Mouse (Mus musculus): ENCODE measurements around the gene Tmem265.

Tmem265 gene

GRCm38 (mm10) chr7:127588901-127589300 lies 27.7 kb downstream of the Tmem265 start:
- ATAC-seq (ENCODE audit: low TSS enrichment): 0 out of 2 replicates have a peak, but pooled peaks have one; percentile 12

- no peak for ATAC-seq (ENCODE audit: low TSS enrichment)
Measured at GRCm38 (mm10) chr7:127589637-127590036, 28.4 kb downstream of the Tmem265 start.

DNA sequence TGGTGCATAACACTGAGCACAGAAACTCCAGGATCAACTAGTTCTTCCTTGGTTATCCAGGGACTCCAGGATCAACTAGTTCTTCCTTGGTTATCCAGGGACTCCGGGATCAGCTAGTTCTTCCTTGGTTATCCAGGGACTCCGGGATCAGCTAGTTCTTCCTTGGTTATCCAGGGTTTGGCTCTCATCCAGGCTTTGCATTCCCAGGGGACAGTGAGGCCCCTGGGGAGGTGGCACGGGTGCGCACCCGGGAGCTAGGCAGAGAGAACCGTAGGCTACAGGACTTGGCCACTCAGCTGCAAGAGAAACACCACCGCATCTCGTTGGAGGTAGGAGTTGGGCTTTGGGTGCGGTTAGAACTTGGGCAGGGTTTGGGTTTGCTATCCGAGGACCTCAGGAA lies 29.9 kb downstream of the Tmem265 start:
- ATAC-seq (ENCODE audit: low TSS enrichment): no peak

GRCm38 (mm10) chr7:127592575-127592974 lies 31.4 kb downstream of the Tmem265 start:
- ATAC-seq (ENCODE audit: low TSS enrichment): no peak

GRCm38 (mm10) chr7:127596747-127597146 lies 35.6 kb downstream of the Tmem265 start:
- ATAC-seq (ENCODE audit: low TSS enrichment): no peak

- no peak for ATAC-seq (ENCODE audit: low TSS enrichment)
Measured at GRCm38 (mm10) chr7:127600612-127601011, 39.4 kb downstream of the Tmem265 start.

DNA sequence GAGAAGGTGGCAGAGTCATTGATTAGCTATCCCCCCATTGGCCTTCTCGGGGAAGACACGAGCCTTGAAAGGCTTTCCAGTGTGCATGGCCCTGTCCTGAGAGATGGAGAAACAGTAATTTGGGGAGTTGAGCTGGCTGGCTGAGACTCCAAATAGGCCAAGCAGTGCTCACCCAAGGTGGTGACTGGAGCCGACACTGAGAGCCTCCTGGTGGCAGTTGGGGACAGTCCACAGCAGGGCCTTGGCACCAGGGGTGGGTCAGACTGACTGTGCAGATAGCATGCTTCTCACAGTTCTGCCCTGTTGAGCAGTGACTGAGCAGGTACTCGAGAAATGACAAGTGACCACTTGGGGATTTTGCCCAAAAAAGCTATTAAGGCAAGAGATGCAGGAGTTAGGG lies 40.5 kb downstream of the Tmem265 start:
- no peak for ATAC-seq (ENCODE audit: low TSS enrichment)

DNA sequence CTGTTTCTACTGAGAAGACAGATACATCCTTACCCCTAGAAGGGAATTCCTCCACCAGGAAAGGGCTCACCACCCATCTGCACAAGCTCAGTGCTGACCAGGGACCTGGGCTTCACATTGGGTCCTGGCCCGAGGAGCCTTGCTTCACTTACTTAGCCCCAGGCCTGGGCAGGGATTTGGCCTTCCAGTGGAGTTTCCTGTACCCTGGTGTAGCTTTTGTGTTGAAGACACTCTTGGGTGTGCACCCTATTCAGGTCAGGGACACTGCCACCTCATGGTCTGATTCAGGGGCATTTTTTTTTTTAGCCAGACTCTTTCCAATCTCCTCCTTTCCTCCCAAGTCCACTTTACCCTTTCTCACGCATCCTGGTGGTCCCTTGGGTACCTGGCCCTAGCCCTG lies 41.7 kb downstream of the Tmem265 start:
- ATAC-seq (ENCODE audit: low TSS enrichment): no peak

GRCm38 (mm10) chr7:127604256-127604655 lies 43.1 kb downstream of the Tmem265 start:
- no peak for ATAC-seq (ENCODE audit: low TSS enrichment)

- ATAC-seq (ENCODE audit: low TSS enrichment): no peak
Measured at GRCm38 (mm10) chr7:127607150-127607549, 46.0 kb downstream of the Tmem265 start.

GRCm38 (mm10) chr7:127611011-127611410 lies 49.8 kb downstream of the Tmem265 start:
- no peak for ATAC-seq (ENCODE audit: low TSS enrichment)

GRCm38 (mm10) chr7:127611561-127611960 lies 50.4 kb downstream of the Tmem265 start:
- no peak for ATAC-seq (ENCODE audit: low TSS enrichment)

- ATAC-seq (ENCODE audit: low TSS enrichment): no peak
Measured at GRCm38 (mm10) chr7:127613501-127613900, 52.3 kb downstream of the Tmem265 start.

GRCm38 (mm10) chr7:127614091-127614490 lies 52.9 kb downstream of the Tmem265 start:
- ATAC-seq (ENCODE audit: low TSS enrichment): no peak

DNA sequence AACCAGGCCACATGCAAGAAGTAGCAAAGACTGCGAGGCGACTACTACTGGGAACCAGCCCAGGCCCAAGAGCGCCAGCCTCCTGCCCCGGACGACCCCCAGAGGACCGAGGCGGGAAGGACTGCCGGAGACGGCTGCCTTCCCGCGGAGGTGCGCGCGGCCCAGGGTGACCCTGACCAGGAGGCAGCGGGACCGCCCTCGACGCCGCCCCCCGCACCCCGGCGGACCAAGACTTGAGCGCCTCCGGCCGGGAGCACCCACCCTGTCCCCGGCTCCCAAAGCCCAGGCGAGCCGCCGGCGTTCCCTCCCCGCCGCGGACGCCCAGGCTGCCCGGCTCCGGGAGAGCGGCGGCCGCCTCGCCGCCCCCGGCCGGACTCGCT lies 53.3 kb downstream of the Tmem265 start:
- ATAC-seq (ENCODE audit: low TSS enrichment): peak; percentile 17; the same call in 1 of the 2 replicates

DNA sequence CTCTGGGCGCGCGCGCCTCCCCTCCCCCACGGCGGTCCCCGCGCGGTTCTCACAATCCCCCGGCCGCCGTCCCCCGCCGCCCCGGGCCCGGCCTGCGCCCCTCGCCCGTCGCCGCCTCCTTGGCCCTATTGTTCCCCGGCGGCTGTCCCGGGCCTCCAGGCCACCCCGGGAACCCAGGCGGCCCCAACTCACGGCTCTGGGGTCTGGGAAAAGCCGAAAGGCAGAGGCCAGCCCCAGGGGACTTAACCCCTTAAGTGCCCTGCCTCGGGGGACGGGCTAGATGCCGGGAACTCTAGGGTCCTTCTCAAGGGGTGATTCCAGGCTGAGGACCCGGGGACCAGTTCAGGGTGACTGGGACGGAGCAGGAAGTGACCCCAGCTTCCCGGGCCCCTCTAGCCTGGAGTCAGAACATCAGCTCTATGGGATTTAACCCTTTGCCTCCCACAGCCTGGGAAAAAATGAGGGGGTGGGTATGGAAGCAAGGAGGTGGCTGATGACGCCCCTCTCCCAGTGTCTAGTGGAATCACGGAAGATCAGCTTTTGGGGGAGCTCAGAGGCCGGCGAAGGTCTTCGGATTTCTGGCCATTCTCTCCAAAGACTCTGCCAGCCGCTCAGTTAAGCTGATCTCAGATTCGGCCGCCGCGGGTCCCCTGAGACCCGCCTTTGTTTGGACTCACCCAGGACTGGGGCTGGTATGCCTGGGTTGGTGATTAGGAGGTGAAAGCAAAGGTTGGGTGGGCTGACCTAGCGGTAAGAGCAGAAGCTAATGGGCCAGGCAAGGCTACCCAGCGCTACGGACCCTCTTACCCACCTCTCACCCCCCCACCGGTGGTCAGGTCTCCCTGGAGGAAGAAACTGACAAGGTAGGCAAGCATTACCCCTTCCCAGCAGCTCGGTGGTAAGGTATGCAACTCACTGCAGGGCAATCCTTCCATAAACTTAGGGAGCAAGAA lies 54.0 kb downstream of the Tmem265 start, which contains the start of gene Zfp629:
Zfp629 (minus strand) TSS at position 907 of the 953 bp plus-strand sequence.
- peak; percentile 70; the same call in 1 of the 2 replicates for ATAC-seq (ENCODE audit: low TSS enrichment)

DNA sequence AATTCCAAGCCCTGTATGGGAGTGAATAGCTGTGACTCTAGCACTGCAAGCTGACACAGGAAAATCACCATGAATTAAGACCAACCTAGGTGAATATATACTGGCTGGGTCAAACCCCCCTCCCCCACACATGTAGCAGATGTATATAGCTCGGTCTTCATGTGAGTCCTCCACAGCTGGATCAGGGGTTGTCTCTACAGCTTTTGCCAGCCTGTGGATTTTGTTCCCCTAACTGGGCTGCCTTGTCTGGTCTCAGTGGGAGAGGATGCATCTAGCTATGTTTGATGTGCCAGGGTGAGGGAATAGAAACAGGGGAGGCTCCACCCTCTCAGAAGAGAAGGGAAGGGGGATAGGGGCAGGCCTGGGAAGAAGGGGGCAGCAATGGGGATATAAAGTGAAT lies 55.1 kb downstream of the Tmem265 start:
- no peak for ATAC-seq (ENCODE audit: low TSS enrichment)

All from frontal cortex, adult (tissue).